Mouse (Mus musculus) gastrocnemius, postnatal 36 days (tissue): Measurements from ENCODE around the gene Gtpbp3. TPM values are rescaled to one million over a fixed set of nuclear protein-coding genes. Genes with fewer than 3 reads are reported as not detected.
"Not testable (repeated sequence)": the region's sequence is repeated elsewhere in the genome, so short reads cannot be mapped to it uniquely, and the experiment has no call there.

ENCODE experiments used
- DNase-seq, 2 experiments: peaks; one replicate each; pipeline ENCODE4 v3.0.0; 2022
- intact Hi-C: fragments of 180-260 bp; cut with DNase I; formaldehyde crosslinking; loops from one replicate; pipeline ENCODE4 v1.15.1; 2025
- total RNA-seq, 2 experiments: library from RNA; stranded (reverse); gene quantifications; 2 replicates each; pipeline ENCODE4 v1.2.3; 2021

Gtpbp3 gene
- total RNA-seq, 2 experiments from 2014 or later, result 8.0 to 10.5 TPM

DNA sequence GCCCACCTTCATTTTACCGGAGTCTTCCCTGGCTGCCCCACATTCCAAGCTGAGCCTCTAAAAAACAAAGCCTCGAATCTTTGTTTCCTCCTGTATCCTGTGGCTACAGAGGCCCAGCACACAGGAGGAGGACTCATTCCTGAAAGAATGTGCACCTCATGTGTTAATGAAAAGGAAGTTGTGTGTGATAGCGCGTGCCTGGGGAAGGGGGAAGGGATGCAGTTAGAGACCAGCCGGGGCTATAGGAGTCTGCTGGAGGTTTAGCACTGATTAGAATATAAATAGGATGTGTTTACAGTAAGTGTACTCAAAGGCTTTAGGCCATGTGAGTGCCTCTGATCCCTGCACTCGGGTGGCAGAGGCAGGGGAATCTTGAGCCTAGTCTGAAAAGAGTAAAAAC is 38.4 kb downstream of the Gtpbp3 start:
- intact Hi-C loops, result no loop called here
- no peak for DNase-seq

GRCm38 (mm10) chr8:71527162-71527870 is 39.4 kb downstream of the Gtpbp3 start:
- intact Hi-C loops, result no loop called here
- DNase-seq, result no peak

DNA sequence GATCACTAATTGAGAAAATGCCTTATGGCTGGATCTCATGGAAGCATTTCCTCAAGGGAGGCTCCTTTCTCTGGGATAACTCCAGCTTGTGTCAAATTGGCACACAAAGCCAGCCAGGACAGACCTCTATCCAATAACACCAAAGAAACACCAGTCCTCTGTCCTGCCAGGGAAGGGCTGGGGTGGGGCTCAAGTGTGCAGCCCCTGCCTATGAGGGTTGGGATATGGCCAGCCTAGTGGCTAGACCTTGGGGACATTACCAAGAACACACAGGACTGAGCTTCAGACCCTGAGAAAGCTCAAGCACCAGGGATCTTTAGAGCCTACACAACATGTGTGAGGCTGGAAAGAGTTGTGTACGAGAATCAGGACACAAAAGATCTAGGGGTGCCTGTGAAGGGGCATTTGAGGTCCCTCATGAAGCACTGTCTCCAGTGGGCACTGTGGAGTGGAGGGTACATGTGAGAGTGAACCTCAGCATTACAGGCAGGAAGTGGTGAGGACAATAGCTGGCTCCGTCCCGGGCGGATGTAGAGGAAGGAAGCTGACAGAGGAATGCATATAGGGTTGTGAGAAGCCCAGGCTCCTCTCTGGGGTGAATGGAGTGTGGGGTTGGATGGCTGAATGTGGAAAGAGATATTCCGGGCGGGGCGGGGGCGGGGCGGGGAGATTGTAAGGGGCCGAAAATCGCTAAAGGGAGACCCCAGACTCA is 40.6 kb downstream of the Gtpbp3 start:
- intact Hi-C loops, result no loop called here
- DNase-seq, result no peak

- DNase-seq, intact Hi-C loops: not testable (repeated sequence)
Observed at GRCm38 (mm10) chr8:71530735-71531467, 43.0 kb downstream of the Gtpbp3 start.

DNA sequence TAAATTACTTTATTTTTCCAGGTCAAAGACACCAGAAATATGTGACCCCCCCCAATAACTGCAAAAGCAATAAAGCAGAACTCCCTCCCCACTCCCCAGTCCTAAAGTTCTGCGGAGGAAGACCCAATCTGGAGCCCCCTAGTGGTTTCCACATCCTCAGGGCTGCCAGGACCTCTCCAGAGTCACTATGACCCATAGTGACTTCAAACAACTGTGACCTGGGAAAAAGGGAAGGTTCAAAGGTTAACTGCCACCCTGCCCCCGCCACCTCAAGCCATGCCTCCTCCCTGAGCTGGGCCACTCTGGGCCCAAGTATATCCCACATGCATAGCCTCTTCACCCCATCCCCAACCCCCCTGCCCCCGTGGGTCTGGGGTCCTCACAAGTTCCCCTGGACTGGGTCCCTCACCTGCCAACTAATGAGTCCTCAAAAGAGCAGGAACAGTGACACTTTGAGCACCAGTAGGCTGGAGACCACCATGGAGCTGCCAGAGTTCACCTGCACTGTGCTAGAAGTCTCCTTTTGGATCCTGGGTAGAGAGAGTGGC is 46.4 kb downstream of the Gtpbp3 start:
- DNase-seq, result no peak
- intact Hi-C loops, result no loop called here

- DNase-seq, result no peak
- intact Hi-C loops, result no loop called here
Observed at GRCm38 (mm10) chr8:71535663-71536062, 47.8 kb downstream of the Gtpbp3 start.

GRCm38 (mm10) chr8:71537028-71537867 is 49.3 kb downstream of the Gtpbp3 start, which contains the start of gene Bst2:
Gene Bst2, minus strand, starts transcription at chr8:71537456.
- peak; percentile 80 to 83 for DNase-seq

DNA sequence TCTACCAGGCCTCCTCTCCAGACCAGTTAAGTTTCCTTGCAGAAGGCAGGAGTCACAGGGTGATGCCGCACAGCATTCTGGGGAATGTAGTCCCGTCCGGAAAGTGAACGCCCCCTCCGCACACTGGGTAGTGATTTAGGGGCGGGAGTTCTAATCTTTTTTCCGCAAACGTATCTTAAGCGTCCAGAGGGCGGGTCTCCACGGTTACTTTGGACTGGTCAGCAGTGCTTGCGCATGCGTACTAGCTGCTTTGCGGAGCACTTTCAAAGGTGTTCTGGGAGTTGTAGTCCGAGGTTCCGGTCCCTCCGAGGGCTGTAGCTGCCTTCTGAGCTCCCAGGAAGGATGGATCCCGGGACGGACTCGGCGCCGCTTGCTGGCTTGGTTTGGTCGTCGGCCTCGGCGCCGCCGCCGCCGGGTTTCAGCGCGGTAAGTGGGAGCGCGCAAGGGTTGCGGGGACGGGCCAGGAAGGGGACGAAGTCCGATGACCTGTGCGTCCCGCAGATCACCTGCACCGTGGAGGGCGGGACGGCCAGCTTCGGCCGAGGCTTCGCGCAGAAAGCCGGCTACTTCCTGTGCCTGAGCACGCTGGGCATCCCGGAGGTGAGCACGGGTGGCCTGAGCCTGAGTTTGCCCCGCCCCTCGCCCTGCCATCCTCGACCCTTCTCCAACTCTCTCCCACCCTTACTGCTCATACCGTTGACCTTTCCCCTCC is 54.9 kb downstream of the Gtpbp3 start, which contains the start of gene Mvb12a:
Gene Mvb12a, plus strand, starts transcription at position 291 of the 712 bp plus-strand sequence.
- peak; percentile 90 to 97 for DNase-seq
- intact Hi-C loops, result loop anchor here (10.0 kb wide), 1 partner anchor 382 kb away; no protein-coding TSS in a partner anchor

More at GRCm38 (mm10) chr8:71537028-71537867, 49.3 kb downstream of the Gtpbp3 start, which contains the start of gene Bst2:
- intact Hi-C loops, result no loop called here

- DNase-seq, result no peak
- intact Hi-C loops, result loop anchor here (10.0 kb wide), 1 partner anchor 381 kb away; no protein-coding TSS in a partner anchor
Observed at GRCm38 (mm10) chr8:71543755-71544154, 55.9 kb downstream of the Gtpbp3 start.

- intact Hi-C loops, result loop anchor here (10.0 kb wide), 1 partner anchor 380 kb away; no protein-coding TSS in a partner anchor
- no peak for DNase-seq
Observed at GRCm38 (mm10) chr8:71545053-71545452, 57.1 kb downstream of the Gtpbp3 start.

DNA sequence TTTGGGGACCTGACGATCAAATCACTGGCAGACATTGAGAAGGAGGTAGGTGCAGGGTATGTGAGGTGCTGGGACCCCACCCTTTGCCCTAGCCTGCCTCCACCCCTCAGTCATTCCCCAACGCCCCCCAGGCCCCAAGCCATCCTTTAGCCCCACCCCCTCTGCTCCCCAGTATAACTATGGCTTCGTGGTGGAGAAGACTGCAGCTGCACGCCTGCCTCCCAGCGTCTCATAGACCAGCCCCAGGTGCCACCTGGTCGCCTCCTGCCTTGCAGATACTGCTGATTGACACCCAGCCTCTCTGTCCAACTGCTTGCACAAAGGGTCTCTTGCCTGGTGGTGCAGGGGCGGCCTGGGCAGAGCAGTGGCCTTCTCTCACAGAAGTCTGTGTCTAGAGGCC is 59.7 kb downstream of the Gtpbp3 start:
- intact Hi-C loops, result loop anchor here (10.0 kb wide), 1 partner anchor 377 kb away; no protein-coding TSS in a partner anchor
- no peak for DNase-seq

Other genes starting within 250 kb of the Gtpbp3 start
- gene Myo9b, start 215.4 kb upstream of the Gtpbp3 start, total RNA-seq, result 1 to 10 TPM; 8.8 to 9.3 TPM
- 1 to 10 TPM; 5.3 to 6.3 TPM for gene Haus8, start 215.2 kb upstream of the Gtpbp3 start, total RNA-seq
- gene Use1, start 121.3 kb upstream of the Gtpbp3 start, total RNA-seq, result 10 to 100 TPM; 75.4 to 96.2 TPM
- 1 to 10 TPM; 5.1 to 7.5 TPM for gene Ocel1, start 116.8 kb upstream of the Gtpbp3 start, total RNA-seq
- 10 to 100 TPM; 20.9 to 21.5 TPM for gene Nr2f6, start 106.1 kb upstream of the Gtpbp3 start, total RNA-seq
- 1 to 10 TPM; 6.4 to 8.1 TPM for gene Ushbp1, start 92.3 kb upstream of the Gtpbp3 start, total RNA-seq
- gene Babam1, start 91.2 kb upstream of the Gtpbp3 start, total RNA-seq, result 10 to 100 TPM; 60.1 to 68.3 TPM
- under 1 TPM; 0.12 to 0.46 TPM for gene Ankle1, start 82.1 kb upstream of the Gtpbp3 start, total RNA-seq
- gene Abhd8, start 24.4 kb upstream of the Gtpbp3 start, total RNA-seq, result 10 to 100 TPM; 19.3 to 26.9 TPM
- gene Mrpl34, start 23.1 kb upstream of the Gtpbp3 start, total RNA-seq, result 10 to 100 TPM; 66.7 to 67.1 TPM
- gene Dda1, start 18.9 kb upstream of the Gtpbp3 start, total RNA-seq, result 10 to 100 TPM; 20.4 to 27.6 TPM
- 10 to 100 TPM; 13.8 to 16.0 TPM for gene Ano8, start 2.1 kb upstream of the Gtpbp3 start, total RNA-seq
- 1 to 10 TPM; 5.6 to 9.3 TPM for gene Plvap, start 23.6 kb downstream of the Gtpbp3 start, total RNA-seq
- not detected for gene Ccdc194, start 37.6 kb downstream of the Gtpbp3 start, total RNA-seq
- gene Bst2, start 49.4 kb downstream of the Gtpbp3 start, total RNA-seq, result 1 to 10 TPM; 7.6 to 9.9 TPM
- gene Mvb12a, start 54.8 kb downstream of the Gtpbp3 start, total RNA-seq, result 10 to 100 TPM; 20.8 to 24.8 TPM
- under 1 TPM in 1 of 2 experiments, not detected in 1; 0.15 TPM for gene Tmem221, start 70.8 kb downstream of the Gtpbp3 start, total RNA-seq
- under 1 TPM; 0.10 TPM for gene Nxnl1, start 78.5 kb downstream of the Gtpbp3 start, total RNA-seq
- gene Slc27a1, start 80.8 kb downstream of the Gtpbp3 start, total RNA-seq, result 10 to 100 TPM; 55.9 to 77.1 TPM
- gene Pgls, start 104.1 kb downstream of the Gtpbp3 start, total RNA-seq, result 10 to 100 TPM; 25.6 to 26.1 TPM
- gene Fam129c, start 109.5 kb downstream of the Gtpbp3 start, total RNA-seq, result under 1 TPM; 0.71 to 0.76 TPM
- 10 to 100 TPM; 33.0 to 35.6 TPM for gene Colgalt1, start 122.9 kb downstream of the Gtpbp3 start, total RNA-seq
- not detected for gene Unc13a, start 183.7 kb downstream of the Gtpbp3 start, total RNA-seq
- 1 to 10 TPM; 1.8 TPM for gene Jak3, start 188.2 kb downstream of the Gtpbp3 start, total RNA-seq
- 1 to 10 TPM; 1.0 to 1.2 TPM for gene Insl3, start 201.1 kb downstream of the Gtpbp3 start, total RNA-seq
- 1 to 10 TPM; 2.1 to 2.6 TPM for gene B3gnt3, start 213.7 kb downstream of the Gtpbp3 start, total RNA-seq
- gene Fcho1, start 237.6 kb downstream of the Gtpbp3 start, total RNA-seq, result 1 to 10 TPM in 1 of 2 experiments, not detected in 1; 1.4 TPM